Mouse (Mus musculus) megakaryocyte-erythroid progenitor cell, adult 5-6 weeks (primary cell): Measurements from ENCODE around the gene Dusp18. TPM values are rescaled to one million over a fixed set of nuclear protein-coding genes. Genes with fewer than 3 reads are reported as not detected.

ENCODE experiments used
- ATAC-seq: replicated peaks from 2 replicates; pipeline ENCODE4 v1.8.0; 2016; ENCODE audit warnings: mild to moderate bottlenecking, inconsistent platforms; ENCODE audit not compliant: severe bottlenecking, poor library complexity, low FRiP score, low TSS enrichment
- total RNA-seq, 2 experiments: library from RNA; stranded (forward) in 1 of 2; stranded (reverse) in 1 of 2; fragments of 200-1000, 215-1000 nt in 1 of 2; fragments of >200 nt in 1 of 2; fragmentation: Nextera tagmentation in 1 of 2; gene quantifications; 2 replicates each; pipeline ENCODE4 v1.2.3; 2014 to 2017

The Dusp18 gene
- total RNA-seq, 2 experiments from 2014 or later = not detected

GRCm38 (mm10) chr11:3920476-3920875 is 25.4 kb downstream of the Dusp18 start:
- ATAC-seq = no peak

- peak; percentile 85 for ATAC-seq
These were observed 26.3 kb downstream of the Dusp18 start for GRCm38 (mm10) chr11:3921281-3921850.

- no peak for ATAC-seq
These were observed 27.1 kb downstream of the Dusp18 start for GRCm38 (mm10) chr11:3922115-3922514.

- ATAC-seq = no peak
These were observed 27.7 kb downstream of the Dusp18 start for GRCm38 (mm10) chr11:3922731-3923130.

GRCm38 (mm10) chr11:3925916-3926315 is 30.9 kb downstream of the Dusp18 start:
- no peak for ATAC-seq

GRCm38 (mm10) chr11:3930019-3930418 is 35.0 kb downstream of the Dusp18 start:
- ATAC-seq = no peak

GRCm38 (mm10) chr11:3930931-3931330 is 35.9 kb downstream of the Dusp18 start:
- ATAC-seq = no peak

- peak; percentile 85 for ATAC-seq
These were observed 36.6 kb downstream of the Dusp18 start, which contains the start of gene Tcn2 for GRCm38 (mm10) chr11:3931511-3932211. Gene Tcn2, minus strand, starts transcription at chr11:3932159.

GRCm38 (mm10) chr11:3933756-3934285 is 38.8 kb downstream of the Dusp18 start:
- ATAC-seq = no peak

GRCm38 (mm10) chr11:3935135-3935534 is 40.1 kb downstream of the Dusp18 start:
- no peak for ATAC-seq

GRCm38 (mm10) chr11:3936318-3936717 is 41.3 kb downstream of the Dusp18 start:
- no peak for ATAC-seq

GRCm38 (mm10) chr11:3937321-3937874 is 42.4 kb downstream of the Dusp18 start:
- no peak for ATAC-seq

GRCm38 (mm10) chr11:3941371-3941770 is 46.3 kb downstream of the Dusp18 start:
- ATAC-seq = no peak

GRCm38 (mm10) chr11:3946386-3946785 is 51.3 kb downstream of the Dusp18 start:
- ATAC-seq = no peak

Other genes starting within 250 kb of the Dusp18 start
- 40.6 and 55.0 TPM in 2 replicates for gene Morc2a, start 246.0 kb upstream of the Dusp18 start, total RNA-seq (2014; fragmentation: Nextera tagmentation)
- gene Morc2a, start 246.0 kb upstream of the Dusp18 start, total RNA-seq (2017) = 36.5 and 42.2 TPM in 2 replicates
- gene Osbp2, start 31.3 kb upstream of the Dusp18 start, total RNA-seq (2014; fragmentation: Nextera tagmentation) = 0.17 TPM in 1 of 2 replicates, not detected in the other
- gene Osbp2, start 31.3 kb upstream of the Dusp18 start, total RNA-seq (2017) = not detected in 2 replicates
- gene 4921536K21Rik, start 142 bp upstream of the Dusp18 start, total RNA-seq (2014; fragmentation: Nextera tagmentation) = not detected in 2 replicates
- gene 4921536K21Rik, start 142 bp upstream of the Dusp18 start, total RNA-seq (2017) = 0.56 TPM in 1 of 2 replicates, not detected in the other
- 0.35 TPM in 1 of 2 replicates, not detected in the other for gene Slc35e4, start 19.4 kb downstream of the Dusp18 start, total RNA-seq (2014; fragmentation: Nextera tagmentation)
- 0.09 TPM in 1 of 2 replicates, not detected in the other for gene Slc35e4, start 19.4 kb downstream of the Dusp18 start, total RNA-seq (2017)
- gene Tcn2, start 36.9 kb downstream of the Dusp18 start, total RNA-seq (2014; fragmentation: Nextera tagmentation) = 4.0 and 6.7 TPM in 2 replicates
- 4.4 and 5.9 TPM in 2 replicates for gene Tcn2, start 36.9 kb downstream of the Dusp18 start, total RNA-seq (2017)
- gene Pes1, start 68.7 kb downstream of the Dusp18 start, total RNA-seq (2014; fragmentation: Nextera tagmentation) = 107 and 117 TPM in 2 replicates
- gene Pes1, start 68.7 kb downstream of the Dusp18 start, total RNA-seq (2017) = 143 and 228 TPM in 2 replicates
- not detected in 2 replicates for gene 4930556J24Rik, start 81.5 kb downstream of the Dusp18 start, total RNA-seq (2014; fragmentation: Nextera tagmentation)
- gene 4930556J24Rik, start 81.5 kb downstream of the Dusp18 start, total RNA-seq (2017) = not detected in 2 replicates
- not detected in 2 replicates for gene Gal3st1, start 88.4 kb downstream of the Dusp18 start, total RNA-seq (2014; fragmentation: Nextera tagmentation)
- not detected in 2 replicates for gene Gal3st1, start 88.4 kb downstream of the Dusp18 start, total RNA-seq (2017)
- not detected in 2 replicates for gene Sec14l4, start 136.2 kb downstream of the Dusp18 start, total RNA-seq (2014; fragmentation: Nextera tagmentation)
- gene Sec14l4, start 136.2 kb downstream of the Dusp18 start, total RNA-seq (2017) = not detected in 2 replicates
- not detected in 2 replicates for gene Sec14l3, start 169.6 kb downstream of the Dusp18 start, total RNA-seq (2014; fragmentation: Nextera tagmentation)
- gene Sec14l3, start 169.6 kb downstream of the Dusp18 start, total RNA-seq (2017) = not detected in 2 replicates
- 39.6 and 47.8 TPM in 2 replicates for gene Mtfp1, start 200.2 kb downstream of the Dusp18 start, total RNA-seq (2014; fragmentation: Nextera tagmentation)
- gene Mtfp1, start 200.2 kb downstream of the Dusp18 start, total RNA-seq (2017) = 26.3 and 31.4 TPM in 2 replicates
- 17.5 and 26.8 TPM in 2 replicates for gene Sec14l2, start 228.2 kb downstream of the Dusp18 start, total RNA-seq (2014; fragmentation: Nextera tagmentation)
- gene Sec14l2, start 228.2 kb downstream of the Dusp18 start, total RNA-seq (2017) = 4.5 and 22.5 TPM in 2 replicates
- gene Rnf215, start 240.0 kb downstream of the Dusp18 start, total RNA-seq (2014; fragmentation: Nextera tagmentation) = 6.6 and 8.0 TPM in 2 replicates
- gene Rnf215, start 240.0 kb downstream of the Dusp18 start, total RNA-seq (2017) = 3.4 and 5.8 TPM in 2 replicates